Mouse (Mus musculus) erythroblast, adult 5-6 weeks (primary cell): ENCODE data around the gene Gm20388. TPM values are rescaled to one million over a fixed set of nuclear protein-coding genes. Genes with fewer than 3 reads are reported as not detected.

Experiments used
- ATAC-seq: replicated peaks from 2 replicates; pipeline ENCODE4 v1.8.0; 2016; ENCODE audit warnings: moderate number of reproducible peaks, mild to moderate bottlenecking, moderate TSS enrichment, inconsistent platforms; ENCODE audit not compliant: poor library complexity, low FRiP score, severe bottlenecking
- total RNA-seq, 2 experiments: library from RNA; stranded (forward) in 1 of 2; stranded (reverse) in 1 of 2; fragments of 150-400 nt in 1 of 2; fragments of 200-764, 138-1000 nt in 1 of 2; gene quantifications; 2 replicates each; pipeline versions ENCODE4 v1.2.3 to v1.2.4; 2015 to 2017; ENCODE audit warnings: low replicate concordance in 2 of 2

Gene Gm20388
- total RNA-seq, 2 experiments from 2014 or later = 2.9 to 7.8 TPM

GRCm38 (mm10) chr8:122281317-122282034, 2370.8 kb downstream of the Gm20388 start:
- peak; percentile 48 for ATAC-seq

GRCm38 (mm10) chr8:122282035-122282358, 2371.4 kb downstream of the Gm20388 start, which contains the start of gene Zfpm1:
Gene Zfpm1, plus strand, starts transcription at chr8:122282141.
- ATAC-seq = no peak

- no peak for ATAC-seq
Observed at GRCm38 (mm10) chr8:122282501-122283355, 2372.1 kb downstream of the Gm20388 start.

GRCm38 (mm10) chr8:122283356-122284202, 2372.9 kb downstream of the Gm20388 start:
- ATAC-seq = no peak

GRCm38 (mm10) chr8:122284203-122284658, 2373.6 kb downstream of the Gm20388 start:
- ATAC-seq = no peak

GRCm38 (mm10) chr8:122284659-122285261, 2374.1 kb downstream of the Gm20388 start:
- ATAC-seq = 0 out of 2 replicates have a peak, but pooled peaks have one; percentile 5

GRCm38 (mm10) chr8:122285727-122286126, 2375.1 kb downstream of the Gm20388 start:
- ATAC-seq = no peak

GRCm38 (mm10) chr8:122286899-122287298, 2376.3 kb downstream of the Gm20388 start:
- ATAC-seq = peak; percentile 41

- ATAC-seq = peak; percentile 7
Observed at GRCm38 (mm10) chr8:122287742-122288141, 2377.1 kb downstream of the Gm20388 start.

GRCm38 (mm10) chr8:122288344-122288743, 2377.7 kb downstream of the Gm20388 start:
- no peak for ATAC-seq

GRCm38 (mm10) chr8:122291075-122291474, 2380.4 kb downstream of the Gm20388 start:
- no peak for ATAC-seq

- no peak for ATAC-seq
Observed at GRCm38 (mm10) chr8:122291549-122291948, 2380.9 kb downstream of the Gm20388 start.

- no peak for ATAC-seq
Observed at GRCm38 (mm10) chr8:122293484-122293883, 2382.8 kb downstream of the Gm20388 start.

GRCm38 (mm10) chr8:122294273-122294683, 2383.6 kb downstream of the Gm20388 start:
- ATAC-seq = peak; percentile 82

- ATAC-seq = no peak
Observed at GRCm38 (mm10) chr8:122295389-122295788, 2384.7 kb downstream of the Gm20388 start.

- ATAC-seq = 0 out of 2 replicates have a peak, but pooled peaks have one; percentile 10
Observed at GRCm38 (mm10) chr8:122296173-122297001, 2385.7 kb downstream of the Gm20388 start.

GRCm38 (mm10) chr8:122299581-122300254, 2389.1 kb downstream of the Gm20388 start:
- no peak for ATAC-seq

- ATAC-seq = no peak
Observed at GRCm38 (mm10) chr8:122301081-122301480, 2390.4 kb downstream of the Gm20388 start.
